Mouse (Mus musculus) midbrain, embryonic 10.5 days (tissue): ENCODE results near the gene Cfap43. TPM values are rescaled to one million over a fixed set of nuclear protein-coding genes. Genes with fewer than 3 reads are reported as not detected.
"Not testable (repeated sequence)": the region's sequence is repeated elsewhere in the genome, so short reads cannot be mapped to it uniquely, and the experiment has no call there.

Experiments
- DNase-seq: peaks from one replicate; pipeline ENCODE4 v3.0.0-alpha.2; 2017; ENCODE audit warnings: low spot score
- H3K27ac ChIP-seq: fragments of 300-500 bp; sonication (generic); replicated peaks from 2 replicates; pipeline ENCODE4 v1.5.1; 2016; ENCODE audit warnings: mild to moderate bottlenecking
- H3K27me3 ChIP-seq: fragments of 300-500 bp; sonication (generic); 2 replicates; pipeline ENCODE4 v1.6.1; 2016; ENCODE audit warnings: low read depth, mild to moderate bottlenecking; ENCODE audit not compliant: poor library complexity, severe bottlenecking
- H3K36me3 ChIP-seq: fragments of 300-500 bp; sonication (generic); 2 replicates; pipeline ENCODE4 v1.6.1; 2016; ENCODE audit warnings: mild to moderate bottlenecking, moderate library complexity
- H3K4me1 ChIP-seq: fragments of 300-500 bp; sonication (generic); 2 replicates; pipeline ENCODE4 v1.6.1; 2016
- H3K4me3 ChIP-seq: fragments of 300-500 bp; sonication (generic); 2 replicates; pipeline ENCODE4 v1.5.1; 2016; ENCODE audit warnings: mild to moderate bottlenecking, moderate library complexity
- H3K9me3 ChIP-seq: fragments of 300-500 bp; sonication (generic); replicated peaks from 2 replicates; pipeline ENCODE4 v1.6.1; 2016; ENCODE audit warnings: mild to moderate bottlenecking
- WGBS: fragments of 180-500 bp; shearing (Covaris S2); methylation state at CpG from one replicate; pipeline ENCODE4 v1.1.7; 2016; 5-methylcytosine and 5-hydroxymethylcytosine counted together
- polyA plus RNA-seq: library from polyadenylated mRNA; unstranded; fragments of >200 nt; fragmentation: Nextera tagmentation; extraction: Ambion mirVana; gene quantifications from 2 replicates; pipeline ENCODE4 v1.2.1, GENCODE M21; 2016

Gene Cfap43
- polyA plus RNA-seq, 1 experiment from 2014 or later: 0.06 TPM

DNA sequence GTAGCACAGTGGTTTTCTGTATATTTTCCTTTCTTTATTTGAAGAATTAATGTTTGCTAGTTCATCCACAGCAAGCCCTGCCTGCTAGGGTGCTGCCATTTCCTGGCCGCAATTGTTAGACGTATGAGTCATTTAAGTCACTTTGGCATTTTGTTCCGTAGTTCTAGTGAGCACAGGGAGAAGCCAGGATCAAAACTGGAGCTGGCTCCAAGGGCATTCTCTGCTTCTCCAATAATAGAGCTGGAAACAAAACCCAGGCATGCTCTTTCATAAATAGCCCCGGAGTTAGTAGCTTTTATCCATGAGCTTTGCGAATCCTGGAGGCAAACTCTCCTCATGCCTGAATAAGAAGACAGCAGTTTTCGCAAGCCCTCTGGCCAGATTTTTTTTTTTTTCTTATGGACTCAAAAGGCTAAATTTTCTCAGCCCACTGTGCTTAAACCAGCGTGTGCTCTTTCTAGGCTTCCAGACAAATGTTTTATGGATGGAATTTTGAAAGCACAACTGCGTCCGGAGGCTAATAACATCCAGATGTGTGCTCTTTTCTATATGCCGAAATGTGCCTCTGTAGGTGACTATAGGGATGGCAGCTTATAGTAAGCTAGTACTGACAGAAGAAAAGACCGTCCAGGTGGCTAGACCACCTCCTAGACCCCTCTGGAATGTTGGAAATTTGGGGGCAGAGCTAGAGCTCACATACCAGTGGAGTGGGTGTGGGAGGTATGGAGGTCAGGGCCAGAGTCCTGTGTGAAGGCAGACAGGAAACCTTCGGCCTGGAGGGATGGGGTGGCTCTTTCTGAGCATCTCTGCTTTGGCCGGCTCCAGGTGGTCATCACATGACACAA is 64.9 kb downstream of the Cfap43 start:
- H3K4me1 ChIP-seq: peaks cover 25% of the 10 kb centered on the region
- H3K4me3 ChIP-seq: peak overlapping the region; percentile 70
- no peaks in the 10 kb centered on the region for H3K9me3 ChIP-seq
- peaks cover 4% of the 10 kb centered on the region; the same call in 1 of the 2 replicates for H3K36me3 ChIP-seq
- H3K27ac ChIP-seq: peak overlapping the region; percentile 82
- 32% methylated on average over 13 of the region's 13 CpGs for WGBS
- no peak for DNase-seq
- H3K27me3 ChIP-seq: peaks cover 26% of the 10 kb centered on the region

DNA sequence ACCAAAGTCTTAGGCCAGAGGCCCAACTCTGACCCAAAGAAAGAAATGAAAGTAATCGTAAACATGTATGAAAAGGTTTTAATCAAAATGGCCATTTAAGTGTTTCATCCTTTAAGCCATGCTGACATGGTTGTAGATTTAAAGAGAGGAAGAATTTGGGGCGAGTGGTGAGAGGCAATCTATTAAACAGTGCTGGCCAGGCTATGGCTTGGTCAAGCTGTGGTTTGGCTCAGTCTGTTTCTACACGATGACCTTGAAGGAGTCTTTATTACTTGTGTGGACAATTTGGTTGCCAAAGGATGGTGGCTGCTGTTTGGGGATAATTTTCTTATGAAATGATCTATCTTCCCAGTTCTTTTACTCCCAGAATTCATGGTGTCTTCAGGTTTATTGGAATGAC is 66.0 kb downstream of the Cfap43 start:
- peaks cover 26% of the 10 kb centered on the region for H3K27me3 ChIP-seq
- no peak overlapping the region for H3K27ac ChIP-seq
- DNase-seq: no peak
- H3K4me1 ChIP-seq: peaks cover 25% of the 10 kb centered on the region
- H3K9me3 ChIP-seq: no peaks in the 10 kb centered on the region
- no peaks in the 10 kb centered on the region for H3K36me3 ChIP-seq
- H3K4me3 ChIP-seq: no peak overlapping the region
- WGBS: 83% methylated on average over 3 of the region's 3 CpGs

DNA sequence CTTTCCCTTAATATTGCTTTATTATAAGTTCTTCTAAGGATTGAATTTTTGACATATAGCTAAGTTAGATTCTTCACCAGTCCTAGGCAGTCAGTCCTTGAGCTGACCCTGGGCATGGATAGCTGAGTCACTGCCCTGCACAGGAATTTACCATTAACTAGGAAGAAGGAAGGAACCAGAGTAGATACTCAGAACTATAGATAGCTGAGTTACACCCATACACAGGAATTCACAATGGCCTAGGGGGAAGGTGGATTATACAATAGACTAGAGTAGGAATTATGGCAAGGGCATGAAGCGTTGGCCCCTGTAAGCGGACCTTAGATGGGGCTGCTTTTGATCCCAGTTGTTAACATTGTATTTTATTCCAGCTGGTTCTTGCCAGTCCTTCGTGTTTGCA is 67.0 kb downstream of the Cfap43 start:
- not testable (repeated sequence) for H3K36me3 ChIP-seq, H3K27ac ChIP-seq, H3K4me3 ChIP-seq, H3K9me3 ChIP-seq, DNase-seq
- 88% methylated on average over 3 of the region's 3 CpGs for WGBS
- Histone ChIP-seq H3K4me1 (peaks cover 25% of the 10 kb centered on the region), H3K27me3 (peaks cover 26% of the 10 kb centered on the region)

DNA sequence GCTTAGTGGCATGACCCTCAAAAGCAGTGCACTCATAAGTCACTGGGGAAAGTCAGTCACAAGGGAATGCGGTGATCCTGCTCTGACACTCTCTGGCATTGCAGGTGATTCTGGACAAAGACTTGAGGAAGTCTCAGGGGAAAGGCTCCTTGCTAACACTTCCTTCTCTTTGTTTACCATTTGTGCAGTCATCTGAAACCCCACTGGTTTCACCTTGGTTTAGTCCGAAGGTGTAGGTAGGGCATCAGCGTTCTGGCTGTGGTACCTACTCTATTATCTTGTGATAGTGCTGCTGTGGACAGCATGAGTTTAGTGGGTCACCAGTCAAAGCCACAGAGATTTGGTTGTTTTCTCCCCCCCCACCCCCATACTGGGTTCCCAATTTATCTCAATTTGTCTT is 69.4 kb downstream of the Cfap43 start:
- Histone ChIP-seq H3K4me3 (no peak overlapping the region), H3K4me1 (peaks cover 10% of the 10 kb centered on the region), H3K36me3 (no peaks in the 10 kb centered on the region), H3K27me3 (peaks cover 18% of the 10 kb centered on the region), H3K9me3 (no peaks in the 10 kb centered on the region), H3K27ac (no peak overlapping the region)
- WGBS: 91% methylated on average over 3 of the region's 3 CpGs
- DNase-seq: no peak

DNA sequence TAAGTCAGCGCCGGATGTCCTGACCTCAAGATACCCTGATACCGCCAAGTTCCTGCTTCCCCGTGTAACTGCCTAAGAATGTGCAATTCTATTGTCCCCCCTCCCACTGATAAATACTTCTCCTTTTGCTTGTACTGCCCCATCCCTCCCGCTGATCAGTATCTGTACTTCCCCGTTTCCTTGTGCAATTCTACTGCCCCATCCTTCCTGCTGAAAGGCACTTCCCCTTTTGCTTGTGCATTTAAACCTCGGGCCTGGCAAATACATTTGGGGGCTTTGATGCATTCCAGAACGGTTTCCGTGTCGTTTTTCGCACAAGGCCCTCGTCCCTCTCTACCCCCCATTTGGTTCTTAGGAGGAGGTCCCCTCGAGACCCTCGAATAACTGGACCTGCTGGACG is 77.9 kb downstream of the Cfap43 start:
- not testable (repeated sequence) for H3K4me3 ChIP-seq, H3K27ac ChIP-seq, DNase-seq, H3K36me3 ChIP-seq, H3K9me3 ChIP-seq
- Histone ChIP-seq H3K27me3 (peaks cover 27% of the 10 kb centered on the region), H3K4me1 (peaks cover 13% of the 10 kb centered on the region)
- WGBS: 90% methylated on average over 15 of the region's 15 CpGs

DNA sequence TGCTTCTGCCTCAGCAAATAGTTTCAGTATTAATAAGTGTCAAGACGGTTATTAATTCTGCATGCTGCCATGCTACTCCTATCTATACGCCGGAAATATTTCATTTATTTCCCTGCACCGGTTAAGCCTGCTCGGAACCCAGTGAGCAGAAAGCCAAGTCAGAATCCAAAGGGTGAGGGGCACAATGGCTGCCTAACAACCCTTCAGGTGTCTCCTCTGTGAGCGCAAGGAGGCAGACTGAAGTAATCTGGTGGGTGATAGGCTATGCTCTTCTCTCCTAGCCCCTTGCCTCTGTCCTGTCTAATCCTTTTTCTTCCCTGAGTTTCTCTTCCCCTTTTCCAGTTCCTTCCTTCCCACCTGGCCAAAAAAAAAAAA is 81.6 kb downstream of the Cfap43 start:
- Histone ChIP-seq H3K27me3 (peaks cover 35% of the 10 kb centered on the region), H3K9me3 (no peaks in the 10 kb centered on the region), H3K4me3 (peak overlapping the region; percentile 66), H3K36me3 (no peaks in the 10 kb centered on the region), H3K4me1 (peaks cover 13% of the 10 kb centered on the region), H3K27ac (no peak overlapping the region; the same call in 1 of the 2 replicates)
- DNase-seq: no peak
- WGBS: under 1% methylated on average over 6 of the region's 6 CpGs

DNA sequence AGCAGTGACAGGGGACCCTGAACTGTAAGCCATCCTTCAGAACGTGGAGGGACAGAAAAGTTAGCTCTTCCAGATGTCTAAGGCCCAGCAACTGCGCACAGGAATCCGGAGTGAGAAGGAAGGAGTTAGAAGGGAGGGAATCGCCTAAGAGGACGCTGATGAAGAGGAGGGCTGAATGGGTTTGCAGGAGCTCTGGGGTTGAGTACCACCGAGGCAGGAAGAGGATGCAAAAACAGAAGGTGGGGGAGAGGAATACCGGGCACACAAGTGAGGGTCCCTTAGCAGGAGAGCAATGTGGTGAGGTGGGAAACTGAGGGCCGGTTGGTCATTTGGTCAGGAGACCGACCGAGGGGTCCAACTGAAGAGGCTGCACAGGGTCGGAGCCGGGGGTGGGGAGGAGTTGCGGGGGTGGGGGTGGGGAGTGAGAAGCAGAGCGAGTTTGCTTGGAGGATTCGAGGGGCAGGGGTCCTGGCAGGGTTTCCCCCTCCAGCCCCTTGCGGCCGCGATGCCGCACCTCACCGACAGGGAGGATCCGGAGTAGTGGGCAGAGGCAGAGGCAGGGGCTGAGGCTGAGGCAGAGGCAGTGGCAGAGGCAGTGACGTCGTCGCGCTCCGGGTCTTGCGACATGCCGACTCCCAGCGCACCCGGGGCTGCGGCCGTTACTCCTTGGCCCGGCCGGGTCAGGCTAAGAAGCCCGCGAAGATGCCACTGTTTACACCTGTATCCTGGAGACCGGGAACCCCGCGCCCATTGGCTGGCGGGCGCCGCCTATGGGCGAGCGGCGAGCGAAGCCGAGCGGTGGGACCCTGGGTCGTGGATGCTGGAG is 82.2 kb downstream of the Cfap43 start:
- Histone ChIP-seq H3K27me3 (peaks cover 35% of the 10 kb centered on the region), H3K27ac (peak overlapping the region; percentile 68), H3K36me3 (no peaks in the 10 kb centered on the region), H3K9me3 (no peaks in the 10 kb centered on the region), H3K4me3 (peak overlapping the region; percentile 66), H3K4me1 (peaks cover 13% of the 10 kb centered on the region)
- 2% methylated on average over 49 of the region's 49 CpGs for WGBS
- DNase-seq: peak; percentile 86

DNA sequence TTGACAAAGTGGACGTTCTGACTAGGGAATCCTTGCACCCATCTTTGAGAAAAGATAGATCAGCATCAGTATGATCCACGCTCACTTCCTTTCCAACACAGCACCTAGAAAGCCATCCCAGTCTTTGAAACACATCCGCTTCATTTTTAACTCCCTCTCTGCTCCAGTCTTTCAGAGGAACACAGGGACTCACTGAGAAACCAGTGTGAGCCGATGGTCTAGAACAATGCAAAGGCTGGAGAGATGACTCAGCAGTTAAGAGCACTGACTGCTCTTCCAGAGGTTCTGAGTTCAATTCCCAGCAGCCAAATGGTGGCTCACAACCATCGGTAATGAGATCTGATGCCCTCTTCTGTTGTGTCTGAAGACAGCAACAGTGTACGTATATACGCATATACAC is 83.3 kb downstream of the Cfap43 start:
- no peaks in the 10 kb centered on the region for H3K36me3 ChIP-seq
- peak; percentile 9 for DNase-seq
- H3K27me3 ChIP-seq: peaks cover 35% of the 10 kb centered on the region
- WGBS: 90% methylated on average over 7 of the region's 7 CpGs
- H3K27ac ChIP-seq: no peak overlapping the region
- H3K4me3 ChIP-seq: no peak overlapping the region
- H3K9me3 ChIP-seq: no peaks in the 10 kb centered on the region
- peaks cover 13% of the 10 kb centered on the region for H3K4me1 ChIP-seq

DNA sequence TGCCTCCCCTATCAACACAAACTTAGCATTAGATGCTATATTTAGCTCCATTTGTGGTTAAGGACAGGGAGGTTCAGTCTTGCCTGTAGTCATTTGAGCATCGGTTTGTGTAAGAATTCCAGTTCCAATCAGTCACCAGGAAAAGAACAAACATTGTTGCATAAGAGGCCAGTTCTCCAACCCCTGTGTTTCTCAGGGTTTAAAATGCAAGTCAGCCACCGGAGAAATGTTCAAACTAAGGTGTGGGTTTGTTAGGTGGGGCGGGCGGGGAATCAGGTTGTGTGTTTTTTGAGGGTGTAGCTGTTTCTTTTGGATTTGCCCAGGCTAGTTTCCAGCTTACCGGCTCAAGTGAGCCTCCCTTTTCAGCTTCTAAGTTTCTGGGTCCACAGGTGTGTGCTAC is 84.5 kb downstream of the Cfap43 start:
- WGBS: 96% methylated on average over 5 of the region's 5 CpGs
- peak; percentile 3 for DNase-seq
- no peaks in the 10 kb centered on the region for H3K9me3 ChIP-seq
- H3K36me3 ChIP-seq: no peaks in the 10 kb centered on the region
- H3K4me3 ChIP-seq: no peak overlapping the region
- peaks cover 13% of the 10 kb centered on the region for H3K4me1 ChIP-seq
- H3K27me3 ChIP-seq: peaks cover 35% of the 10 kb centered on the region
- H3K27ac ChIP-seq: no peak overlapping the region

DNA sequence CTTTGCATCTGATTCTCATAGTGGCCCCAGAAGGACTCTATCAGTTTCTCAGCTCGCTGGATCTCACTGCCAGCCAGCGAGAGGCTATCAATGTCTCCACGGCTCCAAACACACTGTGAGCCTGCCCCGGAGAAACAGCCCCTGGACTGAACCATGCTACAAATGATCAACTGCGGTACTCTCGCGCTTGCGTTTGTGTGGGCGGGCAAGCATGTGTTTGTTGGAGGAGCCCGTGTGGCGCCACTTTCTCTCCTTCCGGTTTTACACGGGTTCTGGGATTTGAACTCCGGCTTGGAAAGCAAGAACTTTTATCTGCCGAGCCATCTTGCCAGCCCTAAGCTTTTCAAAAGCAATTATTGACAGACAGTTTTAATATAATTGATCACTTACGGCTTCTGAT is 86.8 kb downstream of the Cfap43 start:
- H3K4me3 ChIP-seq: no peak overlapping the region
- peaks cover 8% of the 10 kb centered on the region for H3K4me1 ChIP-seq
- H3K9me3 ChIP-seq: no peaks in the 10 kb centered on the region
- peak; percentile 10 for DNase-seq
- no peak overlapping the region for H3K27ac ChIP-seq
- peaks cover 18% of the 10 kb centered on the region for H3K27me3 ChIP-seq
- WGBS: 89% methylated on average over 16 of the region's 16 CpGs
- H3K36me3 ChIP-seq: no peaks in the 10 kb centered on the region

DNA sequence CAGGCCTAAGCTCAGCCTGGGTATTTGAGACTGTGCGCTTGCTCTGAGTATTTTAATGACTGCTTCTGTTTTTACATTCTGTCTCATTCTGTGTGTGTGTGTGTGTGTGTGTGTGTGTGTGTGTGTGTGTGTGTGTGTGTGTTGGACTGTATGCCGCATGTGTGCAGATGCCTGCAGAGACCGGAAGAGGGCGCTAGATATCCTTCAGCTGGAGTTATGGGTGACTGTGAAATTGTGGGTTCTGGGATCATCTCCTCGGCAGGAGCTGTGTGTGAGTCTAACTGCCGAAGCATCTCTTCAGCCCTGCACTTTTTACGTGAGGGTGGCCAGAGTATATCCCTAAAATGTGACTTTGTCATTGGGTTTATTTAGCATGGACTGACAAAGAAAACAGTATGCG is 88.0 kb downstream of the Cfap43 start:
- H3K27me3 ChIP-seq: peaks cover 7% of the 10 kb centered on the region
- 92% methylated on average over 8 of the region's 8 CpGs for WGBS
- no peaks in the 10 kb centered on the region for H3K4me1 ChIP-seq
- H3K36me3 ChIP-seq: no peaks in the 10 kb centered on the region
- no peak for DNase-seq
- H3K27ac ChIP-seq: no peak overlapping the region
- H3K4me3 ChIP-seq: no peak overlapping the region
- no peaks in the 10 kb centered on the region for H3K9me3 ChIP-seq

DNA sequence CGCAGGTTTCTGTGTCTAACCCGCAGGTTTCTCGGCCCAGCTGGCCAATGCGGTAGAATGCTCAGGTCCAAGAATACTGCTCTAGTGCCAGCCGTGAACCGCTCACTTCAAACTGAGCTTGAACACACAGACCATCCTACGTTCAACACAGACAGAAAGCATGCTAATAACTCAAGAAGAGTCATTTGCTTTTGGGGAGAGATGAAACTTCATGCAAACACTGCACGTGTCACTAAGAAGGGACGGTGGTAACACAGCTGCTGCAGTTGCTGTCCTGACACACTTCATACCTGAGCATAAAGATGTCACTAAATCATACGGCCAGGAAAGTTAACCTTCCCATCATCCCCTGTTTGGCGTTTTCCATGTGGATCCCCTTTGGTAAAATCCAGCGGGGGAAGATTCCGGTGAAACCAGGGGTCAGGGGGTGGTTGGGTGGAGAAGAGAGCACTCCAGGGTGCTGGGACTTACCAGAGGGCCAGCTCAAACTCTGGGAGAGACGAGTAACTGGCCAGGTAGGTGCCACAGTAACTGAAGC is 89.1 kb downstream of the Cfap43 start:
- H3K4me3 ChIP-seq: no peak overlapping the region
- H3K27me3 ChIP-seq: no peaks in the 10 kb centered on the region
- H3K27ac ChIP-seq: no peak overlapping the region
- 86% methylated on average over 14 of the region's 14 CpGs for WGBS
- no peaks in the 10 kb centered on the region for H3K9me3 ChIP-seq
- H3K4me1 ChIP-seq: no peaks in the 10 kb centered on the region
- no peaks in the 10 kb centered on the region for H3K36me3 ChIP-seq
- peak; percentile 9 for DNase-seq

DNA sequence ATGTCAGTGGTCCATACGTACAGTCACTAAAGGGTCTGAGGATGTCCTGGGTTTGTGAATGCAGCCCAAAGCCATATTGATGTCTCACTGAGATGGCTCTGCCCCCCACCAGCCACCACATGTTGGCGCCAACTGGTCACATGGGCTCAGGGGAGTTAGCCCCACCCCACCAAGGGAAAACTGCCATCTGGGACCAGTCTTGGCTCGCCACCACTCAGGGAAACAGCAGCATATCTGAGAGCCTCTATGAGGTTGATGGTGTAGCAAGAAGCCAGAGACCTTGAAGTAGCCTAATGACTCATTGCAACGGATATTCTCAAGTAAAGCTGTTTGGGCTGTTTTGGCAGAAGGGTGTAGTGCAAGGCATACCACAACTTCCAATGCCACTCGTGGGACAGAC is 95.1 kb downstream of the Cfap43 start:
- WGBS: 87% methylated on average over 5 of the region's 5 CpGs
- DNase-seq: peak; percentile 6
- H3K4me3 ChIP-seq: no peak overlapping the region

More for the DNA sequence above, 95.1 kb downstream of the Cfap43 start:
- Histone ChIP-seq H3K27me3 (peaks cover 14% of the 10 kb centered on the region), H3K36me3 (no peaks in the 10 kb centered on the region), H3K9me3 (no peaks in the 10 kb centered on the region), H3K27ac (no peak overlapping the region), H3K4me1 (0 out of 2 replicates have a peak, but pooled peaks cover 6% of the 10 kb centered on the region)
